Mouse (Mus musculus) midbrain, embryonic 11.5 days (tissue): Measurements from ENCODE around the gene Mttp. TPM values are rescaled to one million over a fixed set of nuclear protein-coding genes. Genes with fewer than 3 reads are reported as not detected.

Source experiments
- ATAC-seq: fragments of 200-750 bp; cut with Nextera tagmentation; 2 replicates; pipeline ENCODE4 v1.8.0; 2017; ENCODE audit warnings: moderate TSS enrichment, moderate library complexity; ENCODE audit not compliant: low FRiP score
- DNase-seq: peaks from one replicate; pipeline ENCODE4 v3.0.0; 2015; ENCODE audit warnings: low spot score; ENCODE audit errors: missing footprints
- H3K27ac ChIP-seq: fragments of 300-500 bp; sonication (generic); 2 replicates; pipeline ENCODE4 v1.5.1; 2014; ENCODE audit warnings: low read depth, low read length
- H3K27me3 ChIP-seq: fragments of 300-500 bp; sonication (generic); 2 replicates; pipeline ENCODE4 v1.6.1; 2014; ENCODE audit warnings: mild to moderate bottlenecking, low read length, moderate library complexity, mixed read lengths; ENCODE audit not compliant: control insufficient read depth, insufficient read depth
- H3K36me3 ChIP-seq: fragments of 300-500 bp; sonication (generic); 2 replicates; pipeline ENCODE4 v1.6.1; 2014; ENCODE audit warnings: mild to moderate bottlenecking, low read length, moderate library complexity, mixed read lengths; ENCODE audit not compliant: control insufficient read depth, insufficient read depth
- H3K4me1 ChIP-seq: fragments of 300-500 bp; sonication (generic); 2 replicates; pipeline ENCODE4 v1.6.1; 2014; ENCODE audit warnings: low read length; ENCODE audit not compliant: control insufficient read depth, insufficient read depth
- H3K4me2 ChIP-seq: fragments of 300-500 bp; sonication (generic); 2 replicates; pipeline ENCODE4 v1.6.1; 2014; ENCODE audit warnings: mild to moderate bottlenecking, moderate library complexity
- H3K4me3 ChIP-seq: fragments of 300-500 bp; sonication (generic); 2 replicates; pipeline ENCODE4 v1.5.1; 2014; ENCODE audit warnings: low read depth, low read length
- H3K9ac ChIP-seq: fragments of 300-500 bp; sonication (generic); 2 replicates; pipeline ENCODE4 v1.6.1; 2014; ENCODE audit warnings: low read length
- H3K9me3 ChIP-seq: fragments of 300-500 bp; sonication (generic); 2 replicates; pipeline ENCODE4 v1.6.1; 2016; ENCODE audit warnings: low read length; ENCODE audit not compliant: control insufficient read depth
- WGBS: fragments of 180-500 bp; shearing (Covaris S2); extraction: QIAGEN DNeasy Blood & Tissue Kit; methylation state at CpG from one replicate; pipeline ENCODE4 v1.1.7; 2014; 5-methylcytosine and 5-hydroxymethylcytosine counted together
- polyA plus RNA-seq: library from polyadenylated mRNA; unstranded; fragments of >200 nt; fragmentation: Nextera tagmentation; extraction: Ambion mirVana; gene quantifications from 2 replicates; pipeline ENCODE4 v1.2.1, GENCODE M21; 2014

The Mttp gene
- polyA plus RNA-seq, 1 experiment from 2014 or later = 10.0 TPM

- no peak overlapping the region for H3K4me3 ChIP-seq
- no peak for ATAC-seq
- 75% methylated on average over 5 of the region's 5 CpGs for WGBS
Measured at GRCm38 (mm10) chr3:138105056-138105455, 39.7 kb downstream of the Mttp start.

GRCm38 (mm10) chr3:138103690-138104089 is 41.1 kb downstream of the Mttp start:
- Histone ChIP-seq H3K4me3 (no peak overlapping the region), H3K4me2 (no peak overlapping the region), H3K27me3 (no peaks in the 10 kb centered on the region), H3K36me3 (no peaks in the 10 kb centered on the region), H3K4me1 (no peaks in the 10 kb centered on the region), H3K9ac (no peak overlapping the region), H3K27ac (no peak overlapping the region), H3K9me3 (no peaks in the 10 kb centered on the region)
- 90% methylated on average over 4 of the region's 4 CpGs for WGBS
- ATAC-seq = no peak
- no peak for DNase-seq

More at GRCm38 (mm10) chr3:138105056-138105455, 39.7 kb downstream of the Mttp start:
- H3K9ac ChIP-seq = no peak overlapping the region
- no peaks in the 10 kb centered on the region for H3K36me3 ChIP-seq
- no peak for DNase-seq
- no peaks in the 10 kb centered on the region for H3K4me1 ChIP-seq
- H3K9me3 ChIP-seq = no peaks in the 10 kb centered on the region
- no peak overlapping the region for H3K27ac ChIP-seq
- no peaks in the 10 kb centered on the region for H3K27me3 ChIP-seq
- H3K4me2 ChIP-seq = no peak overlapping the region

GRCm38 (mm10) chr3:138101936-138102335 is 42.8 kb downstream of the Mttp start:
- H3K27me3 ChIP-seq = no peaks in the 10 kb centered on the region
- no peaks in the 10 kb centered on the region for H3K36me3 ChIP-seq
- no peak overlapping the region for H3K27ac ChIP-seq
- H3K4me2 ChIP-seq = no peak overlapping the region
- WGBS = 87% methylated on average over 4 of the region's 4 CpGs
- ATAC-seq (no peak), DNase-seq (peak; percentile 60)
- H3K9ac ChIP-seq = no peak overlapping the region
- no peak overlapping the region for H3K4me3 ChIP-seq
- H3K9me3 ChIP-seq = no peaks in the 10 kb centered on the region
- H3K4me1 ChIP-seq = no peaks in the 10 kb centered on the region

- DNase-seq (no peak), ATAC-seq (peak; percentile 55)
- H3K4me1 ChIP-seq = no peaks in the 10 kb centered on the region
- no peak overlapping the region for H3K4me3 ChIP-seq
- H3K9ac ChIP-seq = no peak overlapping the region
- WGBS = 78% methylated on average over 1 of the region's 1 CpGs
- H3K36me3 ChIP-seq = no peaks in the 10 kb centered on the region
- H3K27ac ChIP-seq = no peak overlapping the region
- H3K9me3 ChIP-seq = no peaks in the 10 kb centered on the region
- H3K4me2 ChIP-seq = no peak overlapping the region
- H3K27me3 ChIP-seq = no peaks in the 10 kb centered on the region
Measured at GRCm38 (mm10) chr3:138097718-138098117, 47.0 kb downstream of the Mttp start.

DNA sequence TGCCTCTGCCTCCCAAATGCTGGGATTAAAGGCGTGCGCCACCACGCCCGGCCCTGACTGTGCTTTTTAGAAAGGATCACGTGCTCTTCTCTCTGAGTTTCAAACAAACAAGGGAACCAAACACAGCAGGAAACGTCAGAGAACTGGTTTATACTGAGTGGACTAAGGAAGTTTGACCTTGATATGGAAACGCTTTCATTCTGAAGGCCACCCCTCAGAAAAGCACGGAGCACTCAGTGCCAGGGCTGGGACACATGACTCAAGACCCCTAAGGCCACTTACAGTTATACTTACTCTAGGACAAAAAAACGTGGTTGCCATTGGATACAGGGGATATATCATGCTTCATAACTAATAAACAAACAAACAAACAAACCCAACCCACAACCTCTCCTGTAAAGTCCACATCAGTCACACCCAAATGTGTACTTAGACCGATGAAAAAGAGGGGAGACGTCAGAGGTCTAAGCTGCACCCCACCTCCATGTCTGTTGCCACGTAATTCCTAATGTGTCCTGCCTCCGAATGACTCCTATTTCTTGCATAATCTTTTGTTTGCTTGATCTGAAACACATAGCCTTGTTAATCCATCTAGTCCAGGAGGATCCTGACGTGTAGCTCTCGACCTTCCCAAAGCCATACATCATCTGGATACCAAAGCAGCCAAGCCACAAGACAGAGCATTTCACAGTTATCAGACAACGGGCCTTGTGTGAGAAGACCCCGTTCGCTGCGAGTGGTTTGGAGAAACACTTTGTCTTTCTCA is 48.3 kb downstream of the Mttp start:
- Histone ChIP-seq H3K4me1 (no peaks in the 10 kb centered on the region), H3K9me3 (no peaks in the 10 kb centered on the region), H3K4me3 (no peak overlapping the region), H3K4me2 (no peak overlapping the region), H3K9ac (no peak overlapping the region), H3K27me3 (no peaks in the 10 kb centered on the region), H3K36me3 (no peaks in the 10 kb centered on the region), H3K27ac (no peak overlapping the region)
- 87% methylated on average over 19 of the region's 19 CpGs for WGBS
- ATAC-seq (no peak), DNase-seq (no peak)

- no peaks in the 10 kb centered on the region for H3K27me3 ChIP-seq
Measured at GRCm38 (mm10) chr3:138095718-138096117, 49.0 kb downstream of the Mttp start.

DNA sequence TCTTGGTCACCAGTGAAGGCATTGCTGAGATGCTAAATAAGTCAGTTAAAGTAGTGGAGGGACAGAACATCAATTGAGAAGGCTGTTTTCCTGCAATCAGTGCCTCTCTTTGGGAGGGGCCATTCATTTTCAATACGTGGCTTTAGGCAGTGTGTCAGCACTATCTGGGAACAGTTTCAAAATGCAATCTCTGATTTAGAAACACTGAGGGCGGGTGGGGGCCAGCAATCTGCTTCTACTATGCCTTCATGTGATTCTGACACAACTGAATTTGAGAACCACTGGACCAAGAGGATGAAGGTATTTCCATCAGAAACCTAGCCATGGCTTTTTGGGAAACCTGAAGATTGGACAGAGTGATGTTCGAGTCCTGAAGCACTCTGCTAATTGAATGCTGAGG is 49.5 kb downstream of the Mttp start:
- Histone ChIP-seq H3K9ac (no peak overlapping the region), H3K9me3 (no peaks in the 10 kb centered on the region), H3K36me3 (no peaks in the 10 kb centered on the region), H3K4me3 (no peak overlapping the region), H3K27me3 (no peaks in the 10 kb centered on the region), H3K4me1 (no peaks in the 10 kb centered on the region), H3K27ac (no peak overlapping the region), H3K4me2 (no peak overlapping the region)
- DNase-seq (no peak), ATAC-seq (no peak)
- WGBS = 86% methylated on average over 3 of the region's 3 CpGs

More at GRCm38 (mm10) chr3:138095718-138096117, 49.0 kb downstream of the Mttp start:
- no peaks in the 10 kb centered on the region for H3K36me3 ChIP-seq
- no peak overlapping the region for H3K27ac ChIP-seq
- H3K4me3 ChIP-seq = no peak overlapping the region
- 82% methylated on average over 10 of the region's 10 CpGs for WGBS
- H3K4me1 ChIP-seq = no peaks in the 10 kb centered on the region
- H3K9me3 ChIP-seq = no peaks in the 10 kb centered on the region
- H3K9ac ChIP-seq = no peak overlapping the region
- no peak overlapping the region for H3K4me2 ChIP-seq
- ATAC-seq = no peak
- no peak for DNase-seq

GRCm38 (mm10) chr3:138083896-138084295 is 60.9 kb downstream of the Mttp start:
- H3K4me2 ChIP-seq = no peak overlapping the region
- no peak overlapping the region for H3K9ac ChIP-seq
- WGBS = 65% methylated on average over 4 of the region's 4 CpGs
- H3K4me1 ChIP-seq = no peaks in the 10 kb centered on the region
- H3K9me3 ChIP-seq = no peaks in the 10 kb centered on the region
- H3K4me3 ChIP-seq = no peak overlapping the region
- no peak overlapping the region for H3K27ac ChIP-seq
- no peaks in the 10 kb centered on the region for H3K36me3 ChIP-seq
- H3K27me3 ChIP-seq = no peaks in the 10 kb centered on the region
- ATAC-seq = no peak
- peak; percentile 80 for DNase-seq

DNA sequence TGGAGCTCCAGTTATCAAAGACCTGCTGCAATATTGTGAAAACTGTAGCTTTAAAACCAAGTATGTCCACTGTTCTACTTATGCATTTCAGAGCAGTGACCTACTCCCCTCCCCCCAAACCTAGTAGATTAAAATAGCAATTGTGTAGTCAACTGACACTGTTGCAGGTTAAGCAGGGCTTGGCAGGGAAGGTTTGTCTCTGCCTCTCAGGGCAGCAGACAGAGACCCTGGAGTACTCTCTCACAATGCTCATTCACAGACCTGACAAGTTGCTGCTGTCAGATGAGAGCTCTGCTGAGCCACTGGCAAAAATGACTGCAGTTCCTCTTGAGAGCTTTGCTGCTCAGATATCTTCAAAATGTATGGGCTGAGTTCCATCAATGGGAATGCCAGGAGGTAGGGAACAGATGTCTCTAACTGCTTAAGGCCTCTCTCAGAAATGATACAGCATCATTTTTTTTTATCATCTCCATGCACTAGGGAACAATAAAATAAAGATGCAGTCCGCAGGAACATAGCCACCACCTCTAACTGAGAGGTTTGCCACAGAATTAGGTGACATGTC is 61.6 kb downstream of the Mttp start:
- no peak overlapping the region for H3K4me3 ChIP-seq
- 95% methylated on average over 1 of the region's 1 CpGs for WGBS
- no peak overlapping the region for H3K4me2 ChIP-seq
- H3K9ac ChIP-seq = no peak overlapping the region
- DNase-seq (no peak), ATAC-seq (no peak)
- no peaks in the 10 kb centered on the region for H3K27me3 ChIP-seq
- H3K27ac ChIP-seq = no peak overlapping the region
- no peaks in the 10 kb centered on the region for H3K9me3 ChIP-seq
- no peaks in the 10 kb centered on the region for H3K4me1 ChIP-seq
- H3K36me3 ChIP-seq = no peaks in the 10 kb centered on the region
